In the genomic region with DNA sequence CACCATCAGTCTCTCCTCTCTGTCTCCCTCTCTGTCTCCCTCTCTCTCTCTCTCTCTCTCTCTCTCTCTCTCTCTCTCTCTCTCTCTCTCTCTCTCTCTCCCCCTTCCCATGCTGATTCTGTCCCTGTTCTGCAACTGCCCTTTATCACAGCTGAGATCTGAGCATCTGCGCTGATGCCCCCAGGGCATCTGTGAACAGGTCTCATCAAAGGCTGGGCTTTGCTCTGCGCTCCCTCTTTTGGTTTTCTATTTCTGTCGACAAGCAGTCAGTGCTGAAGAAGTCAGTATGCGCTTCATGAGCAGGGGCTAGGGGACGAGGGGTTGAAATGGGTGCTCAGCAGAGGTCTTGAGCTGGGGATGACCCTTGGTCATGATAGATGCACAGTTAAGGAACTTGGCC, we compare ENCODE assay signal across 30 mouse cellular contexts.
DNase-seq lines count a peak whose midpoint lies in the region; ATAC-seq lines count a peak whose summit lies in the region.
"Had no signal": no experiment of that assay in that cellular context is flagged by ENCODE, and none has a peak within 500 bp of the region (broad histone marks: within the 10 kb centered on the region; RNA-seq: fewer than 3 reads in every experiment).

No protein-coding gene starts in this region.

- no peak overlapping the region for H3K4me2 ChIP-seq in midbrain, embryonic 14.5 days (ENCODE audit: low read length)
- H3K4me2 ChIP-seq: embryonic facial prominence, embryonic 12.5 days; forebrain, embryonic 15.5 days; hindbrain, embryonic 15.5 days; kidney, embryonic 15.5 days; midbrain, embryonic 12.5 days; neural tube, embryonic 12.5 days; stomach, embryonic 15.5 days had no signal

- no peaks in the 10 kb centered on the region for H3K9me3 ChIP-seq in midbrain, embryonic 14.5 days (ENCODE audit: control insufficient read depth, low read length)
- H3K9me3 ChIP-seq in midbrain, embryonic 10.5 days (replicated peaks), result no peaks in the 10 kb centered on the region; the same call in 1 of the 2 replicates
- H3K9me3 ChIP-seq: embryonic facial prominence, embryonic 12.5 days; forebrain, embryonic 10.5 days; forebrain, embryonic 15.5 days; G1E; hindbrain, embryonic 10.5 days; hindbrain, embryonic 15.5 days; kidney, embryonic 15.5 days; midbrain, embryonic 12.5 days; neural tube, embryonic 12.5 days; stomach, embryonic 15.5 days had no signal

- no peak overlapping the region for H3K4me3 ChIP-seq in midbrain, embryonic 14.5 days (replicated peaks; ENCODE audit: low read depth, low read length)
- H3K4me3 ChIP-seq in midbrain, embryonic 10.5 days, result no peak overlapping the region
- H3K4me3 ChIP-seq: embryonic facial prominence, embryonic 12.5 days; forebrain, embryonic 10.5 days; forebrain, embryonic 15.5 days; hindbrain, embryonic 10.5 days; hindbrain, embryonic 15.5 days; kidney, embryonic 15.5 days; midbrain, embryonic 12.5 days; myocyte; neural tube, embryonic 12.5 days; stomach, embryonic 15.5 days had no signal

- no peaks in the 10 kb centered on the region for H3K4me1 ChIP-seq in midbrain, embryonic 14.5 days (ENCODE audit: control insufficient read depth, insufficient read depth, low read length)
- H3K4me1 ChIP-seq in midbrain, embryonic 10.5 days, result no peaks in the 10 kb centered on the region
- H3K4me1 ChIP-seq: forebrain, embryonic 10.5 days; forebrain, embryonic 15.5 days; hindbrain, embryonic 10.5 days; hindbrain, embryonic 15.5 days; kidney, embryonic 15.5 days; midbrain, embryonic 12.5 days; neural tube, embryonic 12.5 days; stomach, embryonic 15.5 days had no signal

- DNase-seq in adrenal gland, adult (ENCODE audit: inconsistent age in 2 of 2, low spot score in 1 of 2), result peak; percentile 8 to 30
- DNase-seq in adrenal gland, postnatal 10 days, result no peak
- DNase-seq in midbrain, embryonic 14.5 days, result peak; percentile 59
- no peak for DNase-seq in midbrain, embryonic 10.5 days (ENCODE audit: low spot score)
- peak; percentile 29 for DNase-seq in forelimb bud, embryonic 11.5 days (ENCODE audit: low read depth, low spot score)
- no peak for DNase-seq in urinary bladder, adult 18-20 months (ENCODE audit: low spot score in 2 of 2)
- DNase-seq in urinary bladder, adult 2 months (ENCODE audit: low spot score), result no peak
- no peak for DNase-seq in spleen, postnatal 14 days (ENCODE audit: low spot score in 2 of 2)
- DNase-seq: adrenal gland, postnatal 36 days; cerebellum, adult 9-10 months; cerebellum, postnatal 36 days; heart, postnatal 14 days; kidney, adult 18-20 months; kidney, postnatal 25 days; liver; lung, adult 2 months; lung, postnatal 10 days had no signal

- no peak overlapping the region for H3K9ac ChIP-seq in midbrain, embryonic 14.5 days (replicated peaks; ENCODE audit: low read length)
- H3K9ac ChIP-seq: embryonic facial prominence, embryonic 12.5 days; forebrain, embryonic 15.5 days; hindbrain, embryonic 15.5 days; kidney, embryonic 15.5 days; liver, embryonic 14.5 days; midbrain, embryonic 12.5 days; neural tube, embryonic 12.5 days; stomach, embryonic 15.5 days had no signal

- no peaks in the 10 kb centered on the region for H3K27me3 ChIP-seq in midbrain, embryonic 14.5 days (ENCODE audit: control insufficient read depth, insufficient read depth, low read length)
- H3K27me3 ChIP-seq in midbrain, embryonic 10.5 days (ENCODE audit: low read depth, poor library complexity, severe bottlenecking), result no peaks in the 10 kb centered on the region
- H3K27me3 ChIP-seq: embryonic facial prominence, embryonic 12.5 days; forebrain, embryonic 15.5 days; hindbrain, embryonic 15.5 days; kidney, embryonic 15.5 days; midbrain, embryonic 12.5 days; neural tube, embryonic 12.5 days; stomach, embryonic 15.5 days had no signal

- H3K36me3 ChIP-seq in midbrain, embryonic 14.5 days (ENCODE audit: control insufficient read depth, insufficient read depth, low read length), result no peaks in the 10 kb centered on the region
- H3K36me3 ChIP-seq in midbrain, embryonic 10.5 days, result no peaks in the 10 kb centered on the region
- H3K36me3 ChIP-seq: embryonic facial prominence, embryonic 12.5 days; forebrain, embryonic 15.5 days; G1E; hindbrain, embryonic 10.5 days; hindbrain, embryonic 15.5 days; midbrain, embryonic 12.5 days; neural tube, embryonic 12.5 days; stomach, embryonic 15.5 days had no signal

- 62% methylated on average over 5 of the region's 5 CpGs for WGBS in midbrain, embryonic 14.5 days
- WGBS in midbrain, embryonic 10.5 days, result 82% methylated on average over 5 of the region's 5 CpGs

- H3K27ac ChIP-seq in midbrain, embryonic 14.5 days (replicated peaks; ENCODE audit: low read depth, low read length), result no peak overlapping the region
- H3K27ac ChIP-seq in midbrain, embryonic 10.5 days (replicated peaks), result no peak overlapping the region
- H3K27ac ChIP-seq: embryonic facial prominence, embryonic 12.5 days; forebrain, embryonic 10.5 days; forebrain, embryonic 15.5 days; hindbrain, embryonic 10.5 days; hindbrain, embryonic 15.5 days; kidney, embryonic 15.5 days; liver, embryonic 14.5 days; midbrain, embryonic 12.5 days; neural tube, embryonic 12.5 days; stomach, embryonic 15.5 days had no signal

- no peak for ATAC-seq in midbrain, embryonic 14.5 days (ENCODE audit: low FRiP score, low TSS enrichment)
- ATAC-seq: forebrain, embryonic 15.5 days; inflammation-experienced regulatory T-cells, adult 6 months had no signal

Comparison
In these comparisons a context has a peak if more than half of its experiments do, and no peak if none do; other contexts are left out.
1. DNase-seq: peak in adrenal gland, adult (2 of 2), midbrain, embryonic 14.5 days (single experiment) and forelimb bud, embryonic 11.5 days (single experiment); none in adrenal gland, postnatal 10 days (single experiment), midbrain, embryonic 10.5 days (single experiment), urinary bladder, adult 18-20 months (0 of 2), urinary bladder, adult 2 months (single experiment) and spleen, postnatal 14 days (0 of 2).